Mouse (Mus musculus): Measurements from ENCODE around the gene Etv6. TPM values are rescaled to one million over a fixed set of nuclear protein-coding genes. Genes with fewer than 3 reads are reported as not detected.

Etv6 gene
- total and polyA plus RNA-seq, 3 experiments = 10.4 to 58.9 (median 28.9) TPM

GRCm38 (mm10) chr6:134034904-134035489, 503 bp upstream of the Etv6 start:
- H3K27me3 ChIP-seq (ENCODE audit: insufficient read depth, low read length) = no peaks in the 10 kb centered on the region
- no peaks in the 10 kb centered on the region for H3K9me3 ChIP-seq (replicated peaks)
- ATAC-seq (ENCODE audit: extremely low read depth, insufficient number of reproducible peaks, low FRiP score, poor library complexity, severe bottlenecking) (peak; percentile 82), DNase-seq (ENCODE audit: low spot score) (peak; percentile 76)
- peaks cover 25% of the 10 kb centered on the region for H3K4me1 ChIP-seq (ENCODE audit: insufficient read depth, low read depth, low read length)
- peak overlapping the region; percentile 92 for H3K4me3 ChIP-seq (ENCODE audit: low read depth, low read length)
- TF ChIP-seq GATA1 (IDR thresholded peaks at IDR 0.05; ENCODE audit: borderline replicate concordance, low read length) (no peak), TAL1 (conservative IDR thresholded peaks at IDR 0.05; ENCODE audit: low read depth, low read length) (no peak), POLR2AphosphoS5 (IDR thresholded peaks at IDR 0.05; ENCODE audit: insufficient replicate concordance, low read depth, low read length) (no peak), GATA2 (IDR thresholded peaks at IDR 0.05; ENCODE audit: borderline replicate concordance, low read depth, low read length) (no peak), CTCF (IDR thresholded peaks at IDR 0.05; ENCODE audit: low read depth, low read length) (no peak)
- H3K36me3 ChIP-seq (replicated peaks) = peaks cover 25% of the 10 kb centered on the region

- DNase-seq (ENCODE audit: low spot score) = no peak
- Histone ChIP-seq H3K27me3 (ENCODE audit: insufficient read depth, low read length) (no peaks in the 10 kb centered on the region), H3K9me3 (replicated peaks) (no peaks in the 10 kb centered on the region), H3K36me3 (replicated peaks) (peaks cover 38% of the 10 kb centered on the region), H3K4me3 (ENCODE audit: low read depth, low read length) (peak overlapping the region; percentile 92), H3K4me1 (ENCODE audit: insufficient read depth, low read depth, low read length) (peaks cover 33% of the 10 kb centered on the region)
- ATAC-seq (ENCODE audit: extremely low read depth, insufficient number of reproducible peaks, low FRiP score, poor library complexity, severe bottlenecking) = no peak
- TF ChIP-seq POLR2AphosphoS5 (IDR thresholded peaks at IDR 0.05; ENCODE audit: insufficient replicate concordance, low read depth, low read length) (no peak), CTCF (IDR thresholded peaks at IDR 0.05; ENCODE audit: low read depth, low read length) (no peak), GATA1 (IDR thresholded peaks at IDR 0.05; ENCODE audit: borderline replicate concordance, low read length) (no peak), TAL1 (conservative IDR thresholded peaks at IDR 0.05; ENCODE audit: low read depth, low read length) (no peak)
Observed at GRCm38 (mm10) chr6:134036491-134036911, 1.0 kb downstream of the Etv6 start.

GRCm38 (mm10) chr6:134036951-134037431, 1.5 kb downstream of the Etv6 start:
- H3K36me3 ChIP-seq (replicated peaks) = peaks cover 43% of the 10 kb centered on the region
- H3K4me3 ChIP-seq (ENCODE audit: low read depth, low read length) = peak overlapping the region; percentile 92; the same call in 1 of the 2 replicates
- no peaks in the 10 kb centered on the region for H3K27me3 ChIP-seq (ENCODE audit: insufficient read depth, low read length)
- TF ChIP-seq POLR2AphosphoS5 (IDR thresholded peaks at IDR 0.05; ENCODE audit: insufficient replicate concordance, low read depth, low read length) (no peak), CTCF (IDR thresholded peaks at IDR 0.05; ENCODE audit: low read depth, low read length) (no peak), GATA2 (IDR thresholded peaks at IDR 0.05; ENCODE audit: borderline replicate concordance, low read depth, low read length) (no peak), GATA1 (IDR thresholded peaks at IDR 0.05; ENCODE audit: borderline replicate concordance, low read length) (no peak), TAL1 (conservative IDR thresholded peaks at IDR 0.05; ENCODE audit: low read depth, low read length) (no peak)
- peaks cover 37% of the 10 kb centered on the region for H3K4me1 ChIP-seq (ENCODE audit: insufficient read depth, low read depth, low read length)
- DNase-seq (ENCODE audit: low spot score) (no peak), ATAC-seq (ENCODE audit: extremely low read depth, insufficient number of reproducible peaks, low FRiP score, poor library complexity, severe bottlenecking) (no peak)
- H3K9me3 ChIP-seq (replicated peaks) = no peaks in the 10 kb centered on the region

- DNase-seq (ENCODE audit: low spot score) (no peak), ATAC-seq (ENCODE audit: extremely low read depth, insufficient number of reproducible peaks, low FRiP score, poor library complexity, severe bottlenecking) (no peak)
- Histone ChIP-seq H3K4me3 (ENCODE audit: low read depth, low read length) (no peak overlapping the region), H3K27me3 (ENCODE audit: insufficient read depth, low read length) (no peaks in the 10 kb centered on the region), H3K9me3 (replicated peaks) (no peaks in the 10 kb centered on the region), H3K4me1 (ENCODE audit: insufficient read depth, low read depth, low read length) (peaks cover 37% of the 10 kb centered on the region), H3K36me3 (replicated peaks) (peaks cover 47% of the 10 kb centered on the region)
- TF ChIP-seq POLR2AphosphoS5 (IDR thresholded peaks at IDR 0.05; ENCODE audit: insufficient replicate concordance, low read depth, low read length) = no peak
- no peak for TF ChIP-seq CTCF (IDR thresholded peaks at IDR 0.05; ENCODE audit: low read depth, low read length)
- no peak for TF ChIP-seq GATA1 (IDR thresholded peaks at IDR 0.05; ENCODE audit: borderline replicate concordance, low read length)
- no peak for TF ChIP-seq TAL1 (conservative IDR thresholded peaks at IDR 0.05; ENCODE audit: low read depth, low read length)
- TF ChIP-seq GATA2 (IDR thresholded peaks at IDR 0.05; ENCODE audit: borderline replicate concordance, low read depth, low read length) = no peak
Observed at GRCm38 (mm10) chr6:134037960-134038359, 2.5 kb downstream of the Etv6 start.

GRCm38 (mm10) chr6:134038881-134039280, 3.4 kb downstream of the Etv6 start:
- ATAC-seq (ENCODE audit: extremely low read depth, insufficient number of reproducible peaks, low FRiP score, poor library complexity, severe bottlenecking) (no peak), DNase-seq (ENCODE audit: low spot score) (no peak)
- peaks cover 50% of the 10 kb centered on the region for H3K36me3 ChIP-seq (replicated peaks)
- no peaks in the 10 kb centered on the region for H3K27me3 ChIP-seq (ENCODE audit: insufficient read depth, low read length)
- no peak overlapping the region for H3K4me3 ChIP-seq (ENCODE audit: low read depth, low read length)
- no peak for TF ChIP-seq GATA2 (IDR thresholded peaks at IDR 0.05; ENCODE audit: borderline replicate concordance, low read depth, low read length)
- TF ChIP-seq GATA1 (IDR thresholded peaks at IDR 0.05; ENCODE audit: borderline replicate concordance, low read length) = no peak
- no peak for TF ChIP-seq POLR2AphosphoS5 (IDR thresholded peaks at IDR 0.05; ENCODE audit: insufficient replicate concordance, low read depth, low read length)
- no peak for TF ChIP-seq CTCF (IDR thresholded peaks at IDR 0.05; ENCODE audit: low read depth, low read length)
- TF ChIP-seq TAL1 (conservative IDR thresholded peaks at IDR 0.05; ENCODE audit: low read depth, low read length) = no peak
- peaks cover 39% of the 10 kb centered on the region for H3K4me1 ChIP-seq (ENCODE audit: insufficient read depth, low read depth, low read length)
- H3K9me3 ChIP-seq (replicated peaks) = no peaks in the 10 kb centered on the region

- TF ChIP-seq GATA2 (IDR thresholded peaks at IDR 0.05; ENCODE audit: borderline replicate concordance, low read depth, low read length) = no peak
- no peak for TF ChIP-seq GATA1 (IDR thresholded peaks at IDR 0.05; ENCODE audit: borderline replicate concordance, low read length)
- TF ChIP-seq CTCF (IDR thresholded peaks at IDR 0.05; ENCODE audit: low read depth, low read length) = no peak
- H3K36me3 ChIP-seq (replicated peaks) = peaks cover 55% of the 10 kb centered on the region
- ATAC-seq (ENCODE audit: extremely low read depth, insufficient number of reproducible peaks, low FRiP score, poor library complexity, severe bottlenecking) (no peak), DNase-seq (ENCODE audit: low spot score) (no peak)
- no peaks in the 10 kb centered on the region for H3K27me3 ChIP-seq (ENCODE audit: insufficient read depth, low read length)
- H3K4me3 ChIP-seq (ENCODE audit: low read depth, low read length) = no peak overlapping the region
- peaks cover 39% of the 10 kb centered on the region for H3K4me1 ChIP-seq (ENCODE audit: insufficient read depth, low read depth, low read length)
- H3K9me3 ChIP-seq (replicated peaks) = no peaks in the 10 kb centered on the region
Observed at GRCm38 (mm10) chr6:134039351-134039750, 3.9 kb downstream of the Etv6 start.

Data from G1E (cell line).